Mouse (Mus musculus): Measurements from ENCODE around the gene Ttll4. TPM values are rescaled to one million over a fixed set of nuclear protein-coding genes. Genes with fewer than 3 reads are reported as not detected.

The Ttll4 gene
- polyA plus RNA-seq, 1 experiment from 2014 or later: 2.4 TPM

GRCm38 (mm10) chr1:74726674-74727073, 65.1 kb downstream of the Ttll4 start:
- TF ChIP-seq EP300 (IDR thresholded peaks at IDR 0.05; ENCODE audit: low read depth) (no peak), CTCF (IDR thresholded peaks at IDR 0.05; ENCODE audit: low read depth) (no peak)
- Histone ChIP-seq H3K4me3 (ENCODE audit: low read depth, low read length) (no peak overlapping the region), H3K4me1 (ENCODE audit: insufficient read depth) (peaks cover 8% of the 10 kb centered on the region; the same call in 1 of the 2 replicates), H3K9me3 (ENCODE audit: low read length) (no peaks in the 10 kb centered on the region), H3K9ac (replicated peaks) (no peak overlapping the region), H3K36me3 (replicated peaks; ENCODE audit: insufficient read depth, low read length) (no peaks in the 10 kb centered on the region), H3K4me2 (ENCODE audit: low read depth, low read length) (no peak overlapping the region), H3K27me3 (ENCODE audit: insufficient read depth, low read length) (no peaks in the 10 kb centered on the region), H3K27ac (ENCODE audit: low read depth) (peak overlapping the region; percentile 49; the same call in 1 of the 2 replicates)
- no peak for DNase-seq
- ATAC-seq: peak; percentile 55
- WGBS (ENCODE audit: insufficient replicate concordance): 44% methylated on average over 5 of the region's 5 CpGs

GRCm38 (mm10) chr1:74728446-74728845, 66.9 kb downstream of the Ttll4 start:
- no peak overlapping the region for H3K4me2 ChIP-seq (ENCODE audit: low read depth, low read length)
- no peak overlapping the region for H3K27ac ChIP-seq (ENCODE audit: low read depth)
- no peak overlapping the region for H3K4me3 ChIP-seq (ENCODE audit: low read depth, low read length)
- no peak overlapping the region for H3K9ac ChIP-seq (replicated peaks)
- peaks cover 3% of the 10 kb centered on the region; the same call in 1 of the 2 replicates for H3K4me1 ChIP-seq (ENCODE audit: insufficient read depth)
- no peaks in the 10 kb centered on the region for H3K36me3 ChIP-seq (replicated peaks; ENCODE audit: insufficient read depth, low read length)
- TF ChIP-seq CTCF (IDR thresholded peaks at IDR 0.05; ENCODE audit: low read depth) (no peak), EP300 (IDR thresholded peaks at IDR 0.05; ENCODE audit: low read depth) (no peak)
- ATAC-seq: no peak
- no peaks in the 10 kb centered on the region for H3K27me3 ChIP-seq (ENCODE audit: insufficient read depth, low read length)
- no peak for DNase-seq
- 68% methylated on average over 8 of the region's 8 CpGs for WGBS (ENCODE audit: insufficient replicate concordance)
- no peaks in the 10 kb centered on the region for H3K9me3 ChIP-seq (ENCODE audit: low read length)

GRCm38 (mm10) chr1:74736977-74737376, 75.4 kb downstream of the Ttll4 start:
- Histone ChIP-seq H3K4me1 (ENCODE audit: insufficient read depth) (no peaks in the 10 kb centered on the region), H3K4me3 (ENCODE audit: low read depth, low read length) (no peak overlapping the region), H3K9me3 (ENCODE audit: low read length) (no peaks in the 10 kb centered on the region), H3K27me3 (ENCODE audit: insufficient read depth, low read length) (no peaks in the 10 kb centered on the region), H3K27ac (ENCODE audit: low read depth) (no peak overlapping the region), H3K4me2 (ENCODE audit: low read depth, low read length) (no peak overlapping the region), H3K36me3 (replicated peaks; ENCODE audit: insufficient read depth, low read length) (peaks cover 3% of the 10 kb centered on the region), H3K9ac (replicated peaks) (no peak overlapping the region)
- TF ChIP-seq CTCF (IDR thresholded peaks at IDR 0.05; ENCODE audit: low read depth) (no peak), EP300 (IDR thresholded peaks at IDR 0.05; ENCODE audit: low read depth) (no peak)
- ATAC-seq: no peak
- 75% methylated on average over 12 of the region's 12 CpGs for WGBS (ENCODE audit: insufficient replicate concordance)
- DNase-seq: no peak

- DNase-seq (no peak), ATAC-seq (no peak)
- TF ChIP-seq CTCF (IDR thresholded peaks at IDR 0.05; ENCODE audit: low read depth) (no peak), EP300 (IDR thresholded peaks at IDR 0.05; ENCODE audit: low read depth) (no peak)
- Histone ChIP-seq H3K4me1 (ENCODE audit: insufficient read depth) (no peaks in the 10 kb centered on the region), H3K36me3 (replicated peaks; ENCODE audit: insufficient read depth, low read length) (peaks cover 3% of the 10 kb centered on the region), H3K4me2 (ENCODE audit: low read depth, low read length) (no peak overlapping the region), H3K27me3 (ENCODE audit: insufficient read depth, low read length) (no peaks in the 10 kb centered on the region), H3K9me3 (ENCODE audit: low read length) (no peaks in the 10 kb centered on the region), H3K27ac (ENCODE audit: low read depth) (no peak overlapping the region), H3K4me3 (ENCODE audit: low read depth, low read length) (no peak overlapping the region), H3K9ac (replicated peaks) (no peak overlapping the region)
- WGBS (ENCODE audit: insufficient replicate concordance): 77% methylated on average over 7 of the region's 7 CpGs
These were observed 76.0 kb downstream of the Ttll4 start for GRCm38 (mm10) chr1:74737500-74737899.

- Histone ChIP-seq H3K4me2 (ENCODE audit: low read depth, low read length) (no peak overlapping the region), H3K36me3 (replicated peaks; ENCODE audit: insufficient read depth, low read length) (peaks cover 3% of the 10 kb centered on the region), H3K4me3 (ENCODE audit: low read depth, low read length) (no peak overlapping the region), H3K27ac (ENCODE audit: low read depth) (no peak overlapping the region), H3K4me1 (ENCODE audit: insufficient read depth) (no peaks in the 10 kb centered on the region), H3K9me3 (ENCODE audit: low read length) (no peaks in the 10 kb centered on the region), H3K27me3 (ENCODE audit: insufficient read depth, low read length) (no peaks in the 10 kb centered on the region), H3K9ac (replicated peaks) (no peak overlapping the region)
- WGBS (ENCODE audit: insufficient replicate concordance): 76% methylated on average over 7 of the region's 7 CpGs
- DNase-seq: no peak
- no peak for TF ChIP-seq EP300 (IDR thresholded peaks at IDR 0.05; ENCODE audit: low read depth)
- no peak for TF ChIP-seq CTCF (IDR thresholded peaks at IDR 0.05; ENCODE audit: low read depth)
- ATAC-seq: no peak
These were observed 79.3 kb downstream of the Ttll4 start for GRCm38 (mm10) chr1:74740846-74741245.

- Histone ChIP-seq H3K9me3 (ENCODE audit: low read length) (no peaks in the 10 kb centered on the region), H3K4me3 (ENCODE audit: low read depth, low read length) (no peak overlapping the region), H3K4me2 (ENCODE audit: low read depth, low read length) (no peak overlapping the region), H3K4me1 (ENCODE audit: insufficient read depth) (peaks cover 7% of the 10 kb centered on the region), H3K27ac (ENCODE audit: low read depth) (no peak overlapping the region), H3K27me3 (ENCODE audit: insufficient read depth, low read length) (no peaks in the 10 kb centered on the region), H3K36me3 (replicated peaks; ENCODE audit: insufficient read depth, low read length) (no peaks in the 10 kb centered on the region), H3K9ac (replicated peaks) (no peak overlapping the region)
- ATAC-seq: no peak
- TF ChIP-seq EP300 (IDR thresholded peaks at IDR 0.05; ENCODE audit: low read depth): no peak
- TF ChIP-seq CTCF (IDR thresholded peaks at IDR 0.05; ENCODE audit: low read depth): no peak
- no peak for DNase-seq
- 60% methylated on average over 5 of the region's 5 CpGs for WGBS (ENCODE audit: insufficient replicate concordance)
These were observed 85.8 kb downstream of the Ttll4 start for GRCm38 (mm10) chr1:74747335-74747734.
